Mouse (Mus musculus): ENCODE data around the gene Arhgap6.

GRCm38 (mm10) chrX:169095584-169095983 lies 300.7 kb downstream of the Arhgap6 start:
- TF ChIP-seq CTCF (IDR thresholded peaks at IDR 0.05) (no peak), POLR2A (IDR thresholded peaks at IDR 0.05; ENCODE audit: insufficient read depth, low read depth, low read length) (no peak)

Data from heart, adult 2 months (tissue).